Mouse (Mus musculus): ENCODE measurements around the gene S100g. TPM values are rescaled to one million over a fixed set of nuclear protein-coding genes. Genes with fewer than 3 reads are reported as not detected.

Gene S100g
- 3.1 TPM in 1 of 2 replicates, not detected in the other for polyA plus RNA-seq (2016; fragmentation: Nextera tagmentation; extraction: Ambion mirVana)

GRCm38 (mm10) chrX:162964383-162964782 lies at the start of gene S100g:
Gene S100g (minus strand): TSS chrX:162964599.
- no peaks in the 10 kb centered on the region for H3K4me1 ChIP-seq
- DNase-seq (ENCODE audit: low spot score) = no peak
- 38% methylated on average over 3 of the region's 3 CpGs for WGBS
- no peaks in the 10 kb centered on the region for H3K36me3 ChIP-seq
- no peak within 1 kb of the TSS for H3K27ac ChIP-seq
- H3K4me3 ChIP-seq = no peak within 1 kb of the TSS
- H3K27me3 ChIP-seq (ENCODE audit: insufficient read depth, poor library complexity, severe bottlenecking) = no peaks in the 10 kb centered on the region
- no peaks in the 10 kb centered on the region for H3K9me3 ChIP-seq

DNA sequence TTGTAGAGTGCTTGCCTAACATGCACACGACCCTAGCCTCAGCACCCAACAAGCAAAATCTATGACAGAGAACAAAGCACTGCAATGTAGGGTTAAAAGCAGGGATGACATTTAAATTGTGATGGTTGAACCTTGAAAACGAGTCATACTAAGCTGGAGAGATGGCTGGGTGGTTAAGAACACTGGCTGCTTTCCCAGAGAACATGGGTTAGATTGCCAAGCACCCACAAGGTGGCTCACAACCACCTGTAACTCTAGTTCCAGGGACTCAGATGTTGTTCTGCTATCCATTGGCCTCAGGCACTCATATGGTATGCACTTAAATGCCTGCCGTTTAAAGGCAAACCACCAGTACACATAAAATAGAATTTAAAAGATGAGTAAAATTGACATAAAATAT lies 27.7 kb upstream of the S100g start:
- Histone ChIP-seq H3K36me3 (no peaks in the 10 kb centered on the region), H3K4me1 (no peaks in the 10 kb centered on the region), H3K9me3 (no peaks in the 10 kb centered on the region), H3K27ac (no peak overlapping the region), H3K4me3 (no peak overlapping the region), H3K27me3 (ENCODE audit: insufficient read depth, poor library complexity, severe bottlenecking) (no peaks in the 10 kb centered on the region)
- WGBS = 77% methylated on average over 3 of the region's 3 CpGs
- no peak for DNase-seq (ENCODE audit: low spot score)

- Histone ChIP-seq H3K4me1 (no peaks in the 10 kb centered on the region), H3K27ac (no peak overlapping the region), H3K9me3 (no peaks in the 10 kb centered on the region), H3K4me3 (no peak overlapping the region), H3K27me3 (ENCODE audit: insufficient read depth, poor library complexity, severe bottlenecking) (no peaks in the 10 kb centered on the region), H3K36me3 (no peaks in the 10 kb centered on the region)
- WGBS = 77% methylated on average over 4 of the region's 4 CpGs
- DNase-seq (ENCODE audit: low spot score) = no peak
Measured at GRCm38 (mm10) chrX:162991396-162991795, 27.0 kb upstream of the S100g start.

GRCm38 (mm10) chrX:162986876-162987495 lies 22.6 kb upstream of the S100g start:
- whole genome bisulfite sequencing = 88% methylated on average over 10 of the region's 10 CpGs
- no peaks in the 10 kb centered on the region for H3K9me3 ChIP-seq
- DNase-seq (ENCODE audit: low spot score) = no peak
- H3K36me3 ChIP-seq = peaks cover 4% of the 10 kb centered on the region; the same call in 1 of the 2 replicates
- no peak overlapping the region for H3K27ac ChIP-seq
- H3K27me3 ChIP-seq (ENCODE audit: insufficient read depth, poor library complexity, severe bottlenecking) = no peaks in the 10 kb centered on the region
- no peak overlapping the region for H3K4me3 ChIP-seq
- H3K4me1 ChIP-seq = no peaks in the 10 kb centered on the region

- Histone ChIP-seq H3K4me1 (no peaks in the 10 kb centered on the region), H3K4me3 (no peak overlapping the region), H3K36me3 (no peaks in the 10 kb centered on the region), H3K27me3 (ENCODE audit: insufficient read depth, poor library complexity, severe bottlenecking) (no peaks in the 10 kb centered on the region), H3K27ac (no peak overlapping the region), H3K9me3 (no peaks in the 10 kb centered on the region)
- DNase-seq (ENCODE audit: low spot score) = no peak
- 68% methylated on average over 3 of the region's 3 CpGs for WGBS
Measured at GRCm38 (mm10) chrX:162976194-162976593, 11.8 kb upstream of the S100g start.

DNA sequence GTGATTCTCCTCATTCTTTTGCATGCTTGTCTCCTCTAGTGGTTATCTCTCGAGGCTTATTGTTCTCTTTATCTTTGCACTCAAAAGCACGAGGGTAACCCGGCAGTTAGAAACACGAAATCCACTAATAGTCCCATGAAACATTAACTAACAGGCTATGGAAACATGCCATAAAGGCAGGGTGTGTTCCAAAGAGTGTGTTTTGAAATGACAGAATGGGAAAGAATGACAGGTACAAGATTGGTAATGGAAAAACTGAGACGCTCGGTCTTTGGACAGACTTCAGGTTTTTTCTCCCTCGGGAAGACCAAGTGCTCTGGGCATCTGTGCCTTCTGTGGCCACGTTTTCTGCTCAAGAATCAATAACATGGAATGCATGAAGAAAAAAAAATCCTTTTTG lies 3.1 kb upstream of the S100g start:
- H3K4me1 ChIP-seq = no peaks in the 10 kb centered on the region
- no peaks in the 10 kb centered on the region for H3K27me3 ChIP-seq (ENCODE audit: insufficient read depth, poor library complexity, severe bottlenecking)
- H3K36me3 ChIP-seq = no peaks in the 10 kb centered on the region
- H3K27ac ChIP-seq = no peak overlapping the region
- no peak for DNase-seq (ENCODE audit: low spot score)
- H3K4me3 ChIP-seq = no peak overlapping the region
- 50% methylated on average over 8 of the region's 8 CpGs for WGBS
- no peaks in the 10 kb centered on the region for H3K9me3 ChIP-seq

GRCm38 (mm10) chrX:162963840-162964239 lies 559 bp downstream of the S100g start:
- Histone ChIP-seq H3K36me3 (no peaks in the 10 kb centered on the region), H3K27ac (no peak overlapping the region), H3K4me3 (no peak overlapping the region), H3K27me3 (ENCODE audit: insufficient read depth, poor library complexity, severe bottlenecking) (no peaks in the 10 kb centered on the region), H3K4me1 (no peaks in the 10 kb centered on the region), H3K9me3 (no peaks in the 10 kb centered on the region)
- 40% methylated on average over 4 of the region's 4 CpGs for WGBS
- DNase-seq (ENCODE audit: low spot score) = no peak

DNA sequence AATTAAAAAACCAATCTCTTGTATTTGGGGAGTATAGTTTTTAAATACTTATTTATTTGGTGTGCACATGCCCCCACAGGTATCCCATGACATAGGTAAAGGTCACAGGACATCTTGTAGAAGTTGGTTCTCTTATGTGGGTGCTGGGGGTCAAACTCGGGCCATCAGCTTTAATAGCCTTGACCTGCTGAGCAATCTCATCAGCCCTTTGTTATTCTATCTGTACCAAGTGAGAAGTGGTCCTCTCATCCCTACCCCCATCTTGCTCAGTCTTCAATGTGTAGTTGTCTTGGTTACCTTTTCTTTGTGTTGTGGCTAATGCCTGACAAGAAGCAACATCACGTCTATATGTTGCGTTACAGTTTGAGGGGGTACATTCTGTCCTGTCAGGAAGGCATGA lies 6.5 kb downstream of the S100g start:
- DNase-seq (ENCODE audit: low spot score) = no peak
- Histone ChIP-seq H3K27me3 (ENCODE audit: insufficient read depth, poor library complexity, severe bottlenecking) (no peaks in the 10 kb centered on the region), H3K27ac (no peak overlapping the region), H3K4me1 (no peaks in the 10 kb centered on the region), H3K9me3 (no peaks in the 10 kb centered on the region), H3K4me3 (no peak overlapping the region), H3K36me3 (no peaks in the 10 kb centered on the region)
- 74% methylated on average over 3 of the region's 3 CpGs for whole genome bisulfite sequencing

GRCm38 (mm10) chrX:162949811-162950439 lies 14.5 kb downstream of the S100g start:
- Histone ChIP-seq H3K4me3 (no peak overlapping the region), H3K4me1 (no peaks in the 10 kb centered on the region), H3K36me3 (no peaks in the 10 kb centered on the region), H3K27ac (no peak overlapping the region), H3K9me3 (no peaks in the 10 kb centered on the region), H3K27me3 (ENCODE audit: insufficient read depth, poor library complexity, severe bottlenecking) (no peaks in the 10 kb centered on the region)
- WGBS = 32% methylated on average over 3 of the region's 3 CpGs
- DNase-seq (ENCODE audit: low spot score) = no peak

DNA sequence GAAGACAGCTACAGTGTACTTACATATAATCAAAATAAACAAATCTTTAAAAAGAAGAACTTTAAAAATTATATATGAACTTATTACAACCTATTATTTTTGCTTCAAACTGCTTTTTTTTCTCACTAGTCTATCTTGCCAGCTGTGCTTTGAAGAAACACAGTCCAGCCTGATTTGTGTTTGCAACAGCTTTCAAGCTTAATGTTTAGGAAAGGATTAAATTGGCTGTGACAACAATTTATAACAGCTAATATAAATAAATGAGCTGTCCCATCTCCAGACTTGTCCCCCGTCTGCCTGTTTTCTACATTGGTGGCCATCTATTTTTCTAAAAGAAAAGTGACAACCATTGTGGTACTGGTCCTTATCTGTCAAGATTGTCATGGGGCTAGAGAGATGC lies 22.4 kb downstream of the S100g start:
- WGBS = 88% methylated on average over 1 of the region's 1 CpGs
- no peaks in the 10 kb centered on the region for H3K27me3 ChIP-seq (ENCODE audit: insufficient read depth, poor library complexity, severe bottlenecking)
- no peak overlapping the region for H3K27ac ChIP-seq
- H3K9me3 ChIP-seq = no peaks in the 10 kb centered on the region
- peaks cover 9% of the 10 kb centered on the region; the same call in 1 of the 2 replicates for H3K36me3 ChIP-seq
- H3K4me3 ChIP-seq = no peak overlapping the region
- H3K4me1 ChIP-seq = no peaks in the 10 kb centered on the region
- no peak for DNase-seq (ENCODE audit: low spot score)

DNA sequence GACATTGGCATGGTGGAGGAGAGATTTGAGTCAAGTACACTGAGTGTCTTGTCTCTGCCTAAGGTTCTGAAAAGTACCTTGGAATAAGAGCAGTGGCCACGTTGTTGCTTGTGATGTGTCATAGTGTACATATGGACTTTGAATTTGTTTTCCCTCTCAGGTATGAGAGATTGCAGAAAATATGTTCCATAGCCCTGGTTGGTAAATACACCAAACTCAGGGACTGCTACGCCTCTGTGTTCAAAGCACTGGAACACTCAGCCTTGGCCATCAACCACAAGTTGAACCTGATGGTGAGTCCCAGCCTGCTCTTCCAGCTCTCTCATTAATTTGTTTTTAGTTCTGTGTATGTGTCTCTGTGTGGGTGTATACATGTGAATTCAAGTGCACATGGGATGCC lies 32.9 kb downstream of the S100g start:
- Histone ChIP-seq H3K36me3 (peaks cover 23% of the 10 kb centered on the region), H3K27ac (no peak overlapping the region)

DNA sequence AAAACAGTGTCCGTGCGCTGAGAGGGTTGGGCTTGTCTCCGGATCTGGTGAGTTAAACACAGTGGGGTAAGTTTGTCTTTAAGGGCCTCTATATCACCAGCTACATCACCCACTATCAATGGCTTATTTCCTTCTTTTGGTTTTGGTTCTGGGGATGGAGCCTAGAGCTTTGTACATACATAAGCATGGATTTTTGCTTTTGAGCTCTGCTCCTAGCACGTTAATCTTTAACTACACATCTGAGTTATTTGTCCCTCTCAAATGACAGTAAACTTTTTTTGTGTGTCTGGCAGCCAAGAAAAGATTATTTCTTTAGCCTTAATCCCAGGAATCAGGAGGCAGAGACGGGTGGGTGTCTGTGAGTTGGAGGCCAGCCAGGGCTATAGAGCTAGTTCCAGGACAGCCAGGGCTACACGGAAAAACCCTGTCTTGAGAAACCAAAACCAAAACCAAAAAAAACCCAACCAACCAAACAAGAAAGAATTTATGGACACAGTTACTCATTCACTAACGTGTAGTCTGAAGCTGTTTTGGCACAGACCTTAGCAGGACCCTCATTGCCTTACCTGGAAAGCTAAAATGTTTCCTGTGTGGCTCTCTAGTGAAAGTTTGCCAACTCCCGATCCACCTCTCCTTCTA lies 42.8 kb downstream of the S100g start:
- 85% methylated on average over 8 of the region's 8 CpGs for WGBS
- DNase-seq (ENCODE audit: low spot score) = no peak
- Histone ChIP-seq H3K9me3 (no peaks in the 10 kb centered on the region), H3K36me3 (peaks cover 7% of the 10 kb centered on the region; the same call in 1 of the 2 replicates), H3K4me1 (no peaks in the 10 kb centered on the region), H3K27ac (no peak overlapping the region), H3K4me3 (no peak overlapping the region), H3K27me3 (ENCODE audit: insufficient read depth, poor library complexity, severe bottlenecking) (no peaks in the 10 kb centered on the region; the same call in 1 of the 2 replicates)

More for the DNA sequence above, 32.9 kb downstream of the S100g start:
- Histone ChIP-seq H3K9me3 (no peaks in the 10 kb centered on the region), H3K4me1 (no peaks in the 10 kb centered on the region), H3K27me3 (ENCODE audit: insufficient read depth, poor library complexity, severe bottlenecking) (no peaks in the 10 kb centered on the region), H3K4me3 (no peak overlapping the region)
- DNase-seq (ENCODE audit: low spot score) = no peak
- 85% methylated on average over 2 of the region's 2 CpGs for WGBS

- Histone ChIP-seq H3K4me1 (no peaks in the 10 kb centered on the region), H3K36me3 (peaks cover 10% of the 10 kb centered on the region; the same call in 1 of the 2 replicates), H3K27me3 (ENCODE audit: insufficient read depth, poor library complexity, severe bottlenecking) (no peaks in the 10 kb centered on the region), H3K4me3 (no peak overlapping the region), H3K9me3 (no peaks in the 10 kb centered on the region), H3K27ac (no peak overlapping the region)
- WGBS = 26% methylated on average over 5 of the region's 5 CpGs
- no peak for DNase-seq (ENCODE audit: low spot score)
Measured at GRCm38 (mm10) chrX:162915697-162916096, 48.7 kb downstream of the S100g start.
